Mouse (Mus musculus): ENCODE data around the gene Kcne3.

The Kcne3 gene

GRCm38 (mm10) chr7:100176269-100176668 lies at the start of gene Kcne3:
Kcne3 (plus strand) TSS chr7:100176502.
- DNase-seq (ENCODE audit: low read depth, low spot score), result no peak

GRCm38 (mm10) chr7:100126514-100126913 lies 49.8 kb upstream of the Kcne3 start:
- no peak for DNase-seq (ENCODE audit: low read depth, low spot score)

- DNase-seq (ENCODE audit: low read depth, low spot score), result no peak
Observed at GRCm38 (mm10) chr7:100128262-100129041, 47.9 kb upstream of the Kcne3 start.

GRCm38 (mm10) chr7:100130592-100130991 lies 45.7 kb upstream of the Kcne3 start:
- DNase-seq (ENCODE audit: low read depth, low spot score), result no peak

GRCm38 (mm10) chr7:100132379-100132778 lies 43.9 kb upstream of the Kcne3 start:
- no peak for DNase-seq (ENCODE audit: low read depth, low spot score)

- DNase-seq (ENCODE audit: low read depth, low spot score), result no peak
Observed at GRCm38 (mm10) chr7:100137038-100137437, 39.3 kb upstream of the Kcne3 start.

- DNase-seq (ENCODE audit: low read depth, low spot score), result no peak
Observed at GRCm38 (mm10) chr7:100138075-100138474, 38.2 kb upstream of the Kcne3 start.

- DNase-seq (ENCODE audit: low read depth, low spot score), result no peak
Observed at GRCm38 (mm10) chr7:100140591-100140990, 35.7 kb upstream of the Kcne3 start.

- DNase-seq (ENCODE audit: low read depth, low spot score), result no peak
Observed at GRCm38 (mm10) chr7:100148586-100148985, 27.7 kb upstream of the Kcne3 start.

GRCm38 (mm10) chr7:100150086-100150485 lies 26.2 kb upstream of the Kcne3 start:
- no peak for DNase-seq (ENCODE audit: low read depth, low spot score)

GRCm38 (mm10) chr7:100150626-100151025 lies 25.7 kb upstream of the Kcne3 start:
- DNase-seq (ENCODE audit: low read depth, low spot score), result no peak

GRCm38 (mm10) chr7:100157669-100158068 lies 18.6 kb upstream of the Kcne3 start:
- DNase-seq (ENCODE audit: low read depth, low spot score), result no peak

- peak; percentile 87 for DNase-seq (ENCODE audit: low read depth, low spot score)
Observed at GRCm38 (mm10) chr7:100159105-100159841, 17.0 kb upstream of the Kcne3 start, which contains the start of gene Lipt2. Lipt2 (plus strand) TSS chr7:100159277.

- DNase-seq (ENCODE audit: low read depth, low spot score), result no peak
Observed at GRCm38 (mm10) chr7:100160006-100160405, 16.3 kb upstream of the Kcne3 start.

GRCm38 (mm10) chr7:100163506-100163905 lies 12.8 kb upstream of the Kcne3 start:
- no peak for DNase-seq (ENCODE audit: low read depth, low spot score)

GRCm38 (mm10) chr7:100168654-100169053 lies 7.6 kb upstream of the Kcne3 start:
- DNase-seq (ENCODE audit: low read depth, low spot score), result no peak

- DNase-seq (ENCODE audit: low read depth, low spot score), result no peak
Observed at GRCm38 (mm10) chr7:100170756-100171155, 5.5 kb upstream of the Kcne3 start.

- DNase-seq (ENCODE audit: low read depth, low spot score), result no peak
Observed at GRCm38 (mm10) chr7:100178016-100178890, 2.0 kb downstream of the Kcne3 start.

GRCm38 (mm10) chr7:100178891-100179233 lies 2.6 kb downstream of the Kcne3 start:
- DNase-seq (ENCODE audit: low read depth, low spot score), result no peak

- no peak for DNase-seq (ENCODE audit: low read depth, low spot score)
Observed at GRCm38 (mm10) chr7:100179394-100179793, 3.1 kb downstream of the Kcne3 start.

- no peak for DNase-seq (ENCODE audit: low read depth, low spot score)
Observed at GRCm38 (mm10) chr7:100179836-100180407, 3.6 kb downstream of the Kcne3 start.

- no peak for DNase-seq (ENCODE audit: low read depth, low spot score)
Observed at GRCm38 (mm10) chr7:100181176-100181575, 4.9 kb downstream of the Kcne3 start.

All from embryo, embryonic 11.5 days (tissue).